Mouse (Mus musculus) intestine, embryonic 14.5 days (tissue): ENCODE measurements at regions not wholly inside any gene's neighbourhood (a gene's known extent, or its start where the extent isn't known, plus 50 kb on each side); places are given as distances from the start of the nearest gene placed in this dataset.

Experiments used
- ATAC-seq: fragments of 200-750 bp; cut with Nextera tagmentation; replicated peaks from 2 replicates; pipeline ENCODE4 v1.8.0; 2017; ENCODE audit warnings: low read depth, moderate number of reproducible peaks, moderate TSS enrichment, moderate library complexity; ENCODE audit not compliant: low FRiP score, low TSS enrichment
- DNase-seq: peaks from one replicate; pipeline ENCODE4 v3.0.0-alpha.2; 2018; ENCODE audit warnings: low spot score
- H3K27ac ChIP-seq: fragments of 300-500 bp; sonication (generic); 2 replicates; pipeline ENCODE4 v1.5.1; 2014; ENCODE audit warnings: low read depth, mild to moderate bottlenecking, control low read depth
- H3K27me3 ChIP-seq: fragments of 300-500 bp; sonication (generic); replicated peaks from 2 replicates; pipeline ENCODE4 v1.6.1; 2014; ENCODE audit warnings: low read length, control low read depth; ENCODE audit not compliant: control insufficient read depth, insufficient read depth
- H3K36me3 ChIP-seq: fragments of 300-500 bp; sonication (generic); 2 replicates; pipeline ENCODE4 v1.6.1; 2014; ENCODE audit warnings: low read length, control low read depth; ENCODE audit not compliant: control insufficient read depth, insufficient read depth
- H3K4me1 ChIP-seq: fragments of 300-500 bp; sonication (generic); replicated peaks from 2 replicates; pipeline ENCODE4 v1.6.1; 2014; ENCODE audit warnings: low read length, control low read depth, mixed read lengths; ENCODE audit not compliant: control insufficient read depth, insufficient read depth
- H3K4me2 ChIP-seq: fragments of 300-500 bp; sonication (generic); 2 replicates; pipeline ENCODE4 v1.6.1; 2014; ENCODE audit warnings: low read length
- H3K4me3 ChIP-seq: fragments of 300-500 bp; sonication (generic); 2 replicates; pipeline ENCODE4 v1.5.1; 2014; ENCODE audit warnings: low read depth, low read length, control low read depth, mixed read lengths
- H3K9ac ChIP-seq: fragments of 300-500 bp; sonication (generic); 2 replicates; pipeline ENCODE4 v1.6.1; 2014; ENCODE audit warnings: mild to moderate bottlenecking, low read length
- H3K9me3 ChIP-seq: fragments of 300-500 bp; sonication (generic); 2 replicates; pipeline ENCODE4 v1.6.1; 2016; ENCODE audit warnings: low read length, control low read depth; ENCODE audit not compliant: control insufficient read depth
- WGBS: fragments of 180-500 bp; shearing (Covaris S2); extraction: QIAGEN DNeasy Blood & Tissue Kit; methylation state at CpG from one replicate; pipeline ENCODE4 v1.1.7; 2014; 5-methylcytosine and 5-hydroxymethylcytosine counted together

DNA sequence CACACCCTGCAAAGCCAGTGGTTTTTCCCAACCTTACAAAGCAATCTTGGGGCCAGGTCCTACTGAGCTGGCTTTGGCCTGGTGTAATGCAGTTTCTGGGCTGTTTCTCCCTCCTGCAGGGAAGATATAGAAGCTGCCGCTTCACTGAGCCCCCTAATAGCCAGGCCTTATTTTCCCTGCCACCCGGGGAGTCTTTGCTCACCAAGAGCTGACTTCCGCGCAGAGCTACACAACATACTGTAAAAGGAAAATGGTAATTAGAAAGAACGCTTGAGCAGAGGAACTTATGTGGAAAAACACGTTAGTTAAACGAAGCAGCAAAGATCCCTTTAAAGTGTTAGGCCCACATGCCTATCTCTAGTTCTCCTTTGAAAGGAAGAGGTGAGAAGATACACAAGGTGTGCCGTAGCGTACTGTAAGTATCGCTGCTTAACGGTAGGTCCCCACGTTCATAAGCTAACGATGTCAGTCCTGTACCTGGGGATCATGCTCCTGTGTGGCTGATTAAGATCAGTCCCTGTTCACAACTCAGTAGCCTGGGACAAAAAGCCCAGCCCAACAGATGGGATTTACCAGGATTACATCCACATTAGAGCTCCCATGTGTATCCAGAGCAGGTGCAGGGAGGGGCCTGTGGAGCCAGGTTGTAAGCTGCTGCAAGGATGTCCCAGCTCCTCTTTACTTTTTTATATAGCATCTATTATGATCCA lies 307.5 kb upstream of the Chd6 start:
- H3K4me2 ChIP-seq: no peak overlapping the region
- 81% methylated on average over 13 of the region's 13 CpGs for WGBS
- no peak overlapping the region for H3K27ac ChIP-seq
- no peaks in the 10 kb centered on the region for H3K4me1 ChIP-seq
- no peaks in the 10 kb centered on the region for H3K27me3 ChIP-seq
- H3K9me3 ChIP-seq: no peaks in the 10 kb centered on the region
- H3K36me3 ChIP-seq: no peaks in the 10 kb centered on the region
- no peak overlapping the region for H3K4me3 ChIP-seq
- H3K9ac ChIP-seq: no peak overlapping the region
- DNase-seq (no peak), ATAC-seq (no peak)

DNA sequence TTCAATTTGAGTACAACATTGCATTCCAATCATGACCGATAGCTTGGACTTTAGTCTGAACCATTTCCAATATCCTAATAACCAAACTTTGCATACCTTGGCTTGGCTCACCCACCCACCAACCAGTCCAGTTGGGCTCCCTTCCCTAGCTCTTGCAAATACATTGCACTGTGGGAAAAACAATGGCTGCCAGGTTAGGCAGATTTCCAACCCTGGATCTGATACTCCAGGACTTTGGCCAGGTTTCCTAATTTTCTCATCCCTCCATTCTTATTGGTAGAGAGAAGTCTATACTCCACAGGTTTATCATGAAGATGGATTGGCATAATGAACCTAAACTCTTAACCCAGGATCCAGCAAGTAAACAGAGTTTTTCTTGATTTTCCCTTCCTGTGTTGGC lies 299.4 kb upstream of the Chd6 start:
- 96% methylated on average over 1 of the region's 1 CpGs for WGBS
- DNase-seq (no peak), ATAC-seq (no peak)
- H3K27me3 ChIP-seq: no peaks in the 10 kb centered on the region
- no peak overlapping the region for H3K4me2 ChIP-seq
- H3K4me3 ChIP-seq: no peak overlapping the region
- no peak overlapping the region for H3K27ac ChIP-seq
- no peaks in the 10 kb centered on the region for H3K4me1 ChIP-seq
- no peak overlapping the region for H3K9ac ChIP-seq
- no peaks in the 10 kb centered on the region for H3K36me3 ChIP-seq
- H3K9me3 ChIP-seq: no peaks in the 10 kb centered on the region

DNA sequence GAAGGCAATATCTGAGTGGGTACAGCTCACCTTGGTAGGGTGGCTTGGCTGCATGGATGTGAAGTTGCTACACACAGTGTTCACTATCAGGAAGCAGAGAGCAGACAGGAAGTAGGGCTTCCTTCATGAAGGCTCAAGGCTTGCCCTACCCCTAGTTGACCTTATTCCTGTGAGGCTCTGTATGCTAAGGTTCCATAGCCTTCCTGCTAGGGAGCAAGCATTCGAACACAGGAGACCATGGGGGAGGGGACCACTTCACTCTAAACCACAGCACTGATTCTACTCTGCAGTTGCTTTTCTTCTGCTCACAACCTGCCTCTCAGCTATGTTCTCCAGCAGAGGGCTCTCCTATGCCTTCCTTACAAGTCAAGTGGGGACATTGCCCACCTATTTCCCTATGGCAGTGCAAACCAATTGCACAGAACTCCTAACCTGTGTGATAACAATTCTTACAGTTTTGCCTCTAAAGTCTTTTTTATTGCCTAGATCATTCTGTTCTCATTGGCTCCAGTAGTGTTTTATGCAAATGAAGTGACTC lies 297.0 kb upstream of the Chd6 start:
- no peak for DNase-seq
- no peak for ATAC-seq
- Histone ChIP-seq H3K4me1 (no peaks in the 10 kb centered on the region), H3K4me3 (no peak overlapping the region), H3K27ac (no peak overlapping the region), H3K9ac (no peak overlapping the region), H3K27me3 (no peaks in the 10 kb centered on the region), H3K9me3 (no peaks in the 10 kb centered on the region), H3K36me3 (no peaks in the 10 kb centered on the region), H3K4me2 (no peak overlapping the region)
- WGBS: 36% methylated on average over 1 of the region's 1 CpGs

DNA sequence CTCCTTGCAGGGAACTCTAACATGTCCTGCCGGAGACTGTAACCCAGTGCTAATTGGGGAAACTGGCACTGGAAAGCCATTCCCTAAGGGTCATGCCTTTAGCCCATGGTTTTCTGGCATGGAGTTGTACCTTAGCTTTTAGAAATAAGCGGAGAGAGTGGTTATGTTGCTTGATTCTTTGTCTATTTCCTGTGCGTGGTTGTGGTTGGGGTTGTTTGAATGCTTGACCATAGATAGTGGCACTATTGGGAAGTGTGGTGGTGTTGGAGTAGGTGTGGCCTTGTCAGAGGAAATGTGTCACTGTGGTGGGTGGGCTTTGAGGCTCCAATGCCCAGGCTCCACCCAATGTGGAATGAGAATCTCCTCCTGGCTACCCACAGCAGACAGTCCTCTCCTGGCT lies 289.2 kb upstream of the Chd6 start:
- Histone ChIP-seq H3K4me3 (no peak overlapping the region), H3K27me3 (no peaks in the 10 kb centered on the region), H3K4me2 (no peak overlapping the region), H3K27ac (no peak overlapping the region), H3K4me1 (no peaks in the 10 kb centered on the region), H3K9ac (no peak overlapping the region), H3K9me3 (no peaks in the 10 kb centered on the region), H3K36me3 (no peaks in the 10 kb centered on the region)
- 94% methylated on average over 3 of the region's 3 CpGs for WGBS
- DNase-seq (no peak), ATAC-seq (no peak)

DNA sequence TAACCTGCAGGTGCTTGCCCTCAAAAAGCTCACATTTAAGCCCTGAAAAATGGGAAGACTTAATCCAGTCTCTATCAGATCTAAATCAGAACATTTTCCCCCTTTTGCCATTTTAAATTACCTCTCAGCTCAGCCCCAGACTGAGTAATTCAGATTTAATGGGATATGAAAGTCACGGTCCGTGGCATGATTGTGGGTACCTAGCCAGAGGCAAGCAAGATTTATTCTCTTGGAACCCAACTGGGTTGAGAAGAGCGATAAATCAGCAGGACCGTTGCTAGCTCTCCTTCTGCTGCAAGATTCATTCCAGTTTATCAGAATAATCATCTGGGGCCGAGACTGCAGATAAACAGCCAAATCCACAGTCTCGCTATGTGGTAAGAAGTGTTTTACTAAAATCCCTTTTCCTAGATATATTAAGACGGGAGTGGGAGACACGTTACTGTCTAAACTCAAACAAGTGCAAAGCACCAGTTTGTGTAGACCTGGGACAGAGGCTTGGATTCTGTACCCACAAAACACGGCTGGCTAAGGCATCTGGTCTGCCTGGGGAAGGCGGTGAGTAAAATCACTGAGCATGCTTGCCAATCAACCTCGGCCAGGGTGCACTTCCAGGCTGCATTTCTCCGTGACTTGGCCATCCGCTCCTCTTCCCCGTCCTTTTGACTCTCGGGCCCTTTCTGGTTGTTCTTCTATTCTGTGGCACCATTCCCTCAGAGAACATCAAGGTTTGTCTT lies 282.2 kb upstream of the Chd6 start:
- Histone ChIP-seq H3K27ac (no peak overlapping the region), H3K9me3 (no peaks in the 10 kb centered on the region), H3K9ac (no peak overlapping the region), H3K36me3 (no peaks in the 10 kb centered on the region), H3K4me2 (no peak overlapping the region), H3K4me1 (no peaks in the 10 kb centered on the region), H3K27me3 (no peaks in the 10 kb centered on the region), H3K4me3 (no peak overlapping the region)
- WGBS: 77% methylated on average over 15 of the region's 15 CpGs
- DNase-seq (no peak), ATAC-seq (no peak)

DNA sequence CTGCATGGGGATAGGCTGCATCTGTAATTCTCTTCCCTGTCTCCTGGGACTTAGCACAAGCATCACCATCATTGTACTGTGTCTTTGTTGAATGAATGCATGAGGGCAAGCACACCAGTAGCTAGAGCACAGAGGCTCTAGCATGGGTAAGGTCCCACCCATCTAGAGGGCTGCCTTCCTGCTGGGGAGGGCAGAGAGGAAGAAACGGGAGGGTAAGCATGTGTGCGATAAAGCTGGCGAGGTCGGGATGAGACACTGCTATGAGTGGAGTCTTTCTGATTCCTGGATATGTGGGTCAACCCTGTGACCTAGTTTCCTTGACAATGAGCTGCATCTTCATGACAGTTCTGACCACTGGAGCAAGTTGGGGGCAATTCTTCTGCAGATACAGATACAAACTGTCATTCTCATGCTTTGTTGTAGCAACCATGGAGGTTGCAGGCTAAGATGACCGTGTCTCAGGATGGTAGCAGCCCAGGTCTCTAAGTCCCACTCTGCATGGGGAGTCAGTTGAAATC lies 280.5 kb upstream of the Chd6 start:
- ATAC-seq (no peak), DNase-seq (no peak)
- H3K4me2 ChIP-seq: no peak overlapping the region
- H3K36me3 ChIP-seq: no peaks in the 10 kb centered on the region
- no peaks in the 10 kb centered on the region for H3K9me3 ChIP-seq
- H3K4me3 ChIP-seq: no peak overlapping the region
- no peak overlapping the region for H3K27ac ChIP-seq
- no peaks in the 10 kb centered on the region for H3K27me3 ChIP-seq
- no peaks in the 10 kb centered on the region for H3K4me1 ChIP-seq
- no peak overlapping the region for H3K9ac ChIP-seq
- WGBS: 83% methylated on average over 5 of the region's 5 CpGs

DNA sequence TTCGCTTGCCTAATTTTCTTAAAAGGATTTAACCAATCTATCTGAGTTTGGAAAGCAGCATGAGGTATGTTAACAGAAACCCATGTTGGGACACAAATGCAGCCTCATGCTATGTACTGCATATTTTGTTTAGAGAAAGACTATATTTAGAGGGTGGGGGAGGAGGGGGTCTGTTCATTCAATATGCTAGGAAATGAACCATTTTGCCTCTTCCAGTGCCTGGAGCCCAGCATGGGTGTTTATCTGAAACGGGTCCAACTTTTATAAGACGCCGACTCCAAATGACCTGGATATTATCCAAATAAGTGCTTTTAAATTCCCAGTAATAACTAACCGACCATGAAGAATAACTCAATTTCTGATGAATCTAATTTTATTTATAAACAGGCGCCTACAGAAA lies 278.2 kb upstream of the Chd6 start:
- Histone ChIP-seq H3K4me1 (no peaks in the 10 kb centered on the region), H3K27me3 (no peaks in the 10 kb centered on the region), H3K36me3 (no peaks in the 10 kb centered on the region), H3K4me2 (no peak overlapping the region), H3K27ac (no peak overlapping the region), H3K9ac (no peak overlapping the region), H3K4me3 (no peak overlapping the region), H3K9me3 (no peaks in the 10 kb centered on the region)
- DNase-seq (no peak), ATAC-seq (no peak)
- 64% methylated on average over 6 of the region's 6 CpGs for WGBS

DNA sequence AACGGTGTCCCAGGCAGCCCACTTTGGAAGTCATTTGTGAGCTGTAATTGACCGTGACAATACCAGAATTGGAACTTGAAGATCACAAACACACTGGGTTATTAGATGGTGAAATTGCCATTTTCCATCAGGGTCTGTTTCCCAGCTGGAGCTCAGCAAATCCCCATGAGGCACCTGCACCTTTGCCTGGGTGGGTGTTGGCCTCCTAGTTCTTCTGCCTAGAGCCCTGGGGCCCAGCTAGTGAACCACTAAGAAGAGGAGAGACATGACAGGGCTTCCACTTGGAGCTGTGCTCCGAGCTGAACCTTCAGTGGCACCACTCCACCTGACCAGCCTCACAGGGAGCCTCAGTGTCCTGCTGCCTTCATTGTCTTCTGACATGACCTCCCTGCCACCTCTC lies 273.5 kb upstream of the Chd6 start:
- no peak for ATAC-seq
- H3K9me3 ChIP-seq: no peaks in the 10 kb centered on the region
- H3K4me3 ChIP-seq: no peak overlapping the region
- WGBS: 76% methylated on average over 3 of the region's 3 CpGs
- no peaks in the 10 kb centered on the region for H3K27me3 ChIP-seq
- no peak overlapping the region for H3K4me2 ChIP-seq
- no peaks in the 10 kb centered on the region for H3K4me1 ChIP-seq
- H3K36me3 ChIP-seq: no peaks in the 10 kb centered on the region
- no peak for DNase-seq
- no peak overlapping the region for H3K9ac ChIP-seq
- H3K27ac ChIP-seq: no peak overlapping the region
